In genomic region chr16:20476857-20477256, GRCm38 (mm10) we compare ENCODE assay signal across 9 mouse cellular contexts. TPM values are rescaled to one million over a fixed set of nuclear protein-coding genes. Genes with fewer than 3 reads are reported as not detected.
DNase-seq lines count a peak whose midpoint lies in the region; ATAC-seq and TF ChIP-seq lines count a peak whose summit lies in the region.
"Had no signal": no experiment of that assay in that cellular context is flagged by ENCODE, and none has a peak within 500 bp of the region (broad histone marks: within the 10 kb centered on the region; RNA-seq: fewer than 3 reads in every experiment).

No protein-coding gene starts in this region.

- no peaks in the 10 kb centered on the region for H3K27me3 ChIP-seq in forebrain, embryonic 13.5 days
- H3K27me3 ChIP-seq in forebrain, embryonic 11.5 days (ENCODE audit: control insufficient read depth, insufficient read depth, low read length) = no peaks in the 10 kb centered on the region
- H3K27me3 ChIP-seq in lung, embryonic 14.5 days (ENCODE audit: insufficient read depth, low read length) = no peaks in the 10 kb centered on the region

- H3K4me1 ChIP-seq in forebrain, embryonic 13.5 days = no peaks in the 10 kb centered on the region
- H3K4me1 ChIP-seq in forebrain, embryonic 11.5 days (replicated peaks; ENCODE audit: control insufficient read depth, insufficient read depth, low read length) = no peaks in the 10 kb centered on the region
- H3K4me1 ChIP-seq in lung, embryonic 14.5 days (ENCODE audit: insufficient read depth) = no peaks in the 10 kb centered on the region

- no peak overlapping the region for H3K4me2 ChIP-seq in forebrain, embryonic 13.5 days
- H3K4me2 ChIP-seq in forebrain, embryonic 11.5 days (ENCODE audit: low read depth, low read length, severe bottlenecking) = no peak overlapping the region
- H3K4me2 ChIP-seq in lung, embryonic 14.5 days = no peak overlapping the region

- intact Hi-C loops in heart, postnatal 14 days (cut with DNase I) = loop anchor here (5.0 kb wide), 1 partner anchor 50 kb away; the partner anchor contains the start of gene Abcc5

- no peak for DNase-seq in forebrain, embryonic 11.5 days (ENCODE audit: low spot score)
- peak; percentile 66 for DNase-seq in adrenal gland, postnatal 10 days
- DNase-seq in heart, postnatal 14 days = peak; percentile 43 to 75
- peak; percentile 83 for DNase-seq in lung, embryonic 14.5 days
- no peak for DNase-seq in layer of hippocampus, adult 9-11 months
- DNase-seq in retina, embryonic 14.5 days (ENCODE audit: low spot score) = no peak
- no peak for DNase-seq in thymus, postnatal 0 days (ENCODE audit: low spot score)
- DNase-seq: B cell, adult 2 months had no signal

- peak; percentile 48; the same call in 1 of the 2 replicates for ATAC-seq in forebrain, embryonic 13.5 days
- ATAC-seq in forebrain, embryonic 11.5 days (replicated peaks; ENCODE audit: low FRiP score) = no peak
- peak; percentile 89 for ATAC-seq in lung, embryonic 14.5 days (ENCODE audit: insufficient read depth)

- H3K9ac ChIP-seq in forebrain, embryonic 13.5 days = no peak overlapping the region
- H3K9ac ChIP-seq in forebrain, embryonic 11.5 days (ENCODE audit: low read length) = no peak overlapping the region
- no peak overlapping the region for H3K9ac ChIP-seq in lung, embryonic 14.5 days

- H3K36me3 ChIP-seq in forebrain, embryonic 13.5 days (ENCODE audit: poor library complexity, severe bottlenecking) = no peaks in the 10 kb centered on the region
- no peaks in the 10 kb centered on the region for H3K36me3 ChIP-seq in forebrain, embryonic 11.5 days (ENCODE audit: control insufficient read depth, insufficient read depth, low read length)
- H3K36me3 ChIP-seq in lung, embryonic 14.5 days (ENCODE audit: insufficient read depth) = no peaks in the 10 kb centered on the region

- peak overlapping the region; percentile 35; the same call in 1 of the 2 replicates for H3K27ac ChIP-seq in forebrain, embryonic 13.5 days
- H3K27ac ChIP-seq in forebrain, embryonic 11.5 days (ENCODE audit: low read depth, low read length) = no peak overlapping the region
- peak overlapping the region; percentile 90 for H3K27ac ChIP-seq in lung, embryonic 14.5 days (ENCODE audit: low read depth)

- no peak overlapping the region for H3K4me3 ChIP-seq in forebrain, embryonic 13.5 days
- no peak overlapping the region for H3K4me3 ChIP-seq in forebrain, embryonic 11.5 days (ENCODE audit: low read depth, low read length)
- H3K4me3 ChIP-seq in lung, embryonic 14.5 days (ENCODE audit: low read depth, low read length) = no peak overlapping the region

- no peaks in the 10 kb centered on the region for H3K9me3 ChIP-seq in forebrain, embryonic 13.5 days (replicated peaks)
- H3K9me3 ChIP-seq in forebrain, embryonic 11.5 days (ENCODE audit: control insufficient read depth, low read length) = no peaks in the 10 kb centered on the region
- no peaks in the 10 kb centered on the region for H3K9me3 ChIP-seq in lung, embryonic 14.5 days (ENCODE audit: low read depth, low read length)

- 43% methylated on average over 1 of the region's 1 CpGs for whole genome bisulfite sequencing in forebrain, embryonic 13.5 days
- WGBS in forebrain, embryonic 11.5 days = 65% methylated on average over 1 of the region's 1 CpGs
- WGBS in lung, embryonic 14.5 days = 25% methylated on average over 1 of the region's 1 CpGs

- TF ChIP-seq CTCF in lung, embryonic 14.5 days (IDR thresholded peaks at IDR 0.05; ENCODE audit: low read depth) = no peak

RNA-seq across cellular contexts. Expression of gene Eif2b5, which starts 21.8 kb away (rescaled TPM):
- 101 and 112 TPM in 2 replicates for polyA plus RNA-seq in forebrain, embryonic 13.5 days (2015; fragmentation: Nextera tagmentation; extraction: Ambion mirVana)
- polyA plus RNA-seq in forebrain, embryonic 11.5 days (2014; fragmentation: Nextera tagmentation; extraction: Ambion mirVana) = 135 and 138 TPM in 2 replicates
- 10 to 100 TPM; 56.6 to 61.4 TPM for total RNA-seq in adrenal gland, postnatal 10 days (2021)
- 10 to 100 TPM; 49.7 to 50.4 TPM for total RNA-seq in heart, postnatal 14 days (2021)
- polyA plus RNA-seq in lung, embryonic 14.5 days (2014; fragmentation: Nextera tagmentation; extraction: Ambion mirVana) = 111 and 112 TPM in 2 replicates
- polyA plus RNA-seq in thymus, postnatal 0 days (2015; fragmentation: Nextera tagmentation; extraction: Ambion mirVana) = 91.5 and 92.0 TPM in 2 replicates

RNA-seq across cellular contexts. Expression of gene Dvl3, which starts 39.9 kb away (rescaled TPM):
- polyA plus RNA-seq in forebrain, embryonic 13.5 days (2015; fragmentation: Nextera tagmentation; extraction: Ambion mirVana) = 31.4 and 35.4 TPM in 2 replicates
- polyA plus RNA-seq in forebrain, embryonic 11.5 days (2014; fragmentation: Nextera tagmentation; extraction: Ambion mirVana) = 42.8 and 45.4 TPM in 2 replicates
- total RNA-seq in adrenal gland, postnatal 10 days (2021) = 10 to 100 TPM; 38.9 to 43.5 TPM
- total RNA-seq in heart, postnatal 14 days (2021) = 10 to 100 TPM; 51.1 to 51.7 TPM
- 24.6 and 25.2 TPM in 2 replicates for polyA plus RNA-seq in lung, embryonic 14.5 days (2014; fragmentation: Nextera tagmentation; extraction: Ambion mirVana)
- polyA plus RNA-seq in thymus, postnatal 0 days (2015; fragmentation: Nextera tagmentation; extraction: Ambion mirVana) = 4.7 and 5.3 TPM in 2 replicates

RNA-seq across cellular contexts. Expression of gene Abcc5, which starts 50.7 kb away (rescaled TPM):
- 105 and 114 TPM in 2 replicates for polyA plus RNA-seq in forebrain, embryonic 13.5 days (2015; fragmentation: Nextera tagmentation; extraction: Ambion mirVana)
- 68.8 and 68.9 TPM in 2 replicates for polyA plus RNA-seq in forebrain, embryonic 11.5 days (2014; fragmentation: Nextera tagmentation; extraction: Ambion mirVana)
- total RNA-seq in adrenal gland, postnatal 10 days (2021) = 10 to 100 TPM; 43.6 to 59.3 TPM
- total RNA-seq in heart, postnatal 14 days (2021) = 10 to 100 TPM; 42.0 to 43.3 TPM
- 60.2 and 63.0 TPM in 2 replicates for polyA plus RNA-seq in lung, embryonic 14.5 days (2014; fragmentation: Nextera tagmentation; extraction: Ambion mirVana)
- 64.8 and 82.9 TPM in 2 replicates for polyA plus RNA-seq in thymus, postnatal 0 days (2015; fragmentation: Nextera tagmentation; extraction: Ambion mirVana)

RNA-seq across cellular contexts. Expression of gene Ap2m1, which starts 58.4 kb away (rescaled TPM):
- polyA plus RNA-seq in forebrain, embryonic 13.5 days (2015; fragmentation: Nextera tagmentation; extraction: Ambion mirVana) = 970 and 989 TPM in 2 replicates
- 797 and 824 TPM in 2 replicates for polyA plus RNA-seq in forebrain, embryonic 11.5 days (2014; fragmentation: Nextera tagmentation; extraction: Ambion mirVana)
- 100 to 1,000 TPM; 277 to 296 TPM for total RNA-seq in adrenal gland, postnatal 10 days (2021)
- 100 to 1,000 TPM; 218 to 220 TPM for total RNA-seq in heart, postnatal 14 days (2021)
- 641 and 646 TPM in 2 replicates for polyA plus RNA-seq in lung, embryonic 14.5 days (2014; fragmentation: Nextera tagmentation; extraction: Ambion mirVana)
- 397 and 421 TPM in 2 replicates for polyA plus RNA-seq in thymus, postnatal 0 days (2015; fragmentation: Nextera tagmentation; extraction: Ambion mirVana)

Comparison
In these comparisons a context has a peak if more than half of its experiments do, and no peak if none do; other contexts are left out.
1. DNase-seq: peak in adrenal gland, postnatal 10 days (single experiment), heart, postnatal 14 days (2 of 2) and lung, embryonic 14.5 days (single experiment); none in forebrain, embryonic 11.5 days (single experiment), layer of hippocampus, adult 9-11 months (single experiment), retina, embryonic 14.5 days (single experiment) and thymus, postnatal 0 days (single experiment).